Mouse (Mus musculus) heart, embryonic 10.5 days (tissue): ENCODE measurements around the gene Trio. TPM values are rescaled to one million over a fixed set of nuclear protein-coding genes. Genes with fewer than 3 reads are reported as not detected.

Experiments used
- DNase-seq: peaks from one replicate; pipeline ENCODE4 v3.0.0-alpha.2; 2017; ENCODE audit warnings: low spot score
- H3K27ac ChIP-seq: fragments of 300-500 bp; sonication (generic); 2 replicates; pipeline ENCODE4 v1.5.1; 2016; ENCODE audit warnings: mild to moderate bottlenecking
- H3K27me3 ChIP-seq: fragments of 300-500 bp; sonication (generic); 2 replicates; pipeline ENCODE4 v1.6.1; 2016; ENCODE audit warnings: mild to moderate bottlenecking; ENCODE audit not compliant: poor library complexity, insufficient read depth, severe bottlenecking
- H3K36me3 ChIP-seq: fragments of 300-500 bp; sonication (generic); 2 replicates; pipeline ENCODE4 v1.6.1; 2016; ENCODE audit warnings: mild to moderate bottlenecking, moderate library complexity
- H3K4me1 ChIP-seq: fragments of 300-500 bp; sonication (generic); 2 replicates; pipeline ENCODE4 v1.6.1; 2016; ENCODE audit warnings: mild to moderate bottlenecking
- H3K4me3 ChIP-seq: fragments of 300-500 bp; sonication (generic); 2 replicates; pipeline ENCODE4 v1.5.1; 2016; ENCODE audit warnings: mild to moderate bottlenecking, moderate library complexity
- H3K9me3 ChIP-seq: fragments of 300-500 bp; sonication (generic); 2 replicates; pipeline ENCODE4 v1.6.1; 2016; ENCODE audit warnings: mild to moderate bottlenecking, moderate library complexity
- WGBS: fragments of 180-500 bp; shearing (Covaris S2); methylation state at CpG from one replicate; pipeline ENCODE4 v1.1.7; 2016; 5-methylcytosine and 5-hydroxymethylcytosine counted together
- polyA plus RNA-seq: library from polyadenylated mRNA; unstranded; fragments of >200 nt; fragmentation: Nextera tagmentation; extraction: Ambion mirVana; gene quantifications from 2 replicates; pipeline ENCODE4 v1.2.1, GENCODE M21; 2016

Gene Trio
- polyA plus RNA-seq, result 12.7 and 22.7 TPM in 2 replicates

- H3K36me3 ChIP-seq, result no peaks in the 10 kb centered on the region
- H3K4me1 ChIP-seq, result peaks cover 46% of the 10 kb centered on the region
- H3K9me3 ChIP-seq, result no peaks in the 10 kb centered on the region
- peak within 1 kb of the TSS; percentile 93 for H3K4me3 ChIP-seq
- DNase-seq, result peak; percentile 98
- WGBS, result 11% methylated on average over 94 of the region's 94 CpGs
- peak within 1 kb of the TSS; percentile 97 for H3K27ac ChIP-seq
- no peaks in the 10 kb centered on the region for H3K27me3 ChIP-seq
Observed at GRCm38 (mm10) chr15:28025447-28026166, at the start of gene Trio. TSS of gene Trio (minus strand) at chr15:28025848.

GRCm38 (mm10) chr15:28074416-28074970 is 48.8 kb upstream of the Trio start:
- Histone ChIP-seq H3K36me3 (no peaks in the 10 kb centered on the region), H3K27ac (no peak overlapping the region), H3K27me3 (0 out of 2 replicates have a peak, but pooled peaks cover 4% of the 10 kb centered on the region), H3K4me1 (no peaks in the 10 kb centered on the region), H3K9me3 (no peaks in the 10 kb centered on the region), H3K4me3 (no peak overlapping the region)
- 80% methylated on average over 4 of the region's 4 CpGs for whole genome bisulfite sequencing
- DNase-seq, result no peak

- H3K4me3 ChIP-seq, result no peak overlapping the region; the same call in 1 of the 2 replicates
- WGBS, result 41% methylated on average over 7 of the region's 7 CpGs
- DNase-seq, result no peak
- H3K27ac ChIP-seq, result no peak overlapping the region
- H3K9me3 ChIP-seq, result no peaks in the 10 kb centered on the region
- no peaks in the 10 kb centered on the region for H3K4me1 ChIP-seq
- no peaks in the 10 kb centered on the region for H3K36me3 ChIP-seq
- H3K27me3 ChIP-seq, result 0 out of 2 replicates have a peak, but pooled peaks cover 4% of the 10 kb centered on the region
Observed at GRCm38 (mm10) chr15:28071601-28072000, 46.0 kb upstream of the Trio start.

- no peak overlapping the region for H3K27ac ChIP-seq
- H3K4me1 ChIP-seq, result no peaks in the 10 kb centered on the region
- H3K27me3 ChIP-seq, result 0 out of 2 replicates have a peak, but pooled peaks cover 4% of the 10 kb centered on the region
- no peaks in the 10 kb centered on the region for H3K9me3 ChIP-seq
- DNase-seq, result no peak
- H3K36me3 ChIP-seq, result no peaks in the 10 kb centered on the region
- peak overlapping the region; percentile 43 for H3K4me3 ChIP-seq
- WGBS, result 2% methylated on average over 12 of the region's 12 CpGs
Observed at GRCm38 (mm10) chr15:28070771-28071419, 45.2 kb upstream of the Trio start.

- 55% methylated on average over 5 of the region's 5 CpGs for WGBS
Observed at GRCm38 (mm10) chr15:28070221-28070620, 44.6 kb upstream of the Trio start.

GRCm38 (mm10) chr15:28067373-28067772 is 41.7 kb upstream of the Trio start:
- no peak for DNase-seq
- Histone ChIP-seq H3K9me3 (no peaks in the 10 kb centered on the region), H3K27ac (no peak overlapping the region), H3K4me1 (no peaks in the 10 kb centered on the region), H3K27me3 (0 out of 2 replicates have a peak, but pooled peaks cover 4% of the 10 kb centered on the region), H3K4me3 (no peak overlapping the region), H3K36me3 (no peaks in the 10 kb centered on the region)

More at GRCm38 (mm10) chr15:28070221-28070620, 44.6 kb upstream of the Trio start:
- Histone ChIP-seq H3K9me3 (no peaks in the 10 kb centered on the region), H3K4me1 (no peaks in the 10 kb centered on the region), H3K4me3 (no peak overlapping the region), H3K36me3 (no peaks in the 10 kb centered on the region), H3K27ac (no peak overlapping the region), H3K27me3 (0 out of 2 replicates have a peak, but pooled peaks cover 4% of the 10 kb centered on the region)
- no peak for DNase-seq

- Histone ChIP-seq H3K4me1 (no peaks in the 10 kb centered on the region), H3K36me3 (no peaks in the 10 kb centered on the region), H3K27me3 (0 out of 2 replicates have a peak, but pooled peaks cover under 1% of the 10 kb centered on the region), H3K9me3 (no peaks in the 10 kb centered on the region), H3K27ac (no peak overlapping the region), H3K4me3 (no peak overlapping the region)
- 78% methylated on average over 2 of the region's 2 CpGs for WGBS
- DNase-seq, result no peak
Observed at GRCm38 (mm10) chr15:28066468-28066867, 40.8 kb upstream of the Trio start.

GRCm38 (mm10) chr15:28065572-28065971 is 39.9 kb upstream of the Trio start:
- no peaks in the 10 kb centered on the region for H3K27me3 ChIP-seq
- H3K27ac ChIP-seq, result no peak overlapping the region
- DNase-seq, result no peak
- H3K4me3 ChIP-seq, result no peak overlapping the region
- H3K36me3 ChIP-seq, result no peaks in the 10 kb centered on the region
- no peaks in the 10 kb centered on the region for H3K4me1 ChIP-seq
- 73% methylated on average over 5 of the region's 5 CpGs for WGBS
- no peaks in the 10 kb centered on the region for H3K9me3 ChIP-seq

GRCm38 (mm10) chr15:28064733-28065088 is 39.1 kb upstream of the Trio start:
- Histone ChIP-seq H3K36me3 (no peaks in the 10 kb centered on the region), H3K4me1 (0 out of 2 replicates have a peak, but pooled peaks cover 3% of the 10 kb centered on the region), H3K4me3 (no peak overlapping the region), H3K27me3 (no peaks in the 10 kb centered on the region), H3K27ac (no peak overlapping the region), H3K9me3 (no peaks in the 10 kb centered on the region)
- DNase-seq, result no peak
- 76% methylated on average over 1 of the region's 1 CpGs for WGBS

GRCm38 (mm10) chr15:28064081-28064732 is 38.6 kb upstream of the Trio start:
- H3K36me3 ChIP-seq, result no peaks in the 10 kb centered on the region
- DNase-seq, result no peak
- 79% methylated on average over 13 of the region's 13 CpGs for WGBS
- no peaks in the 10 kb centered on the region for H3K9me3 ChIP-seq
- no peak overlapping the region for H3K4me3 ChIP-seq
- H3K27ac ChIP-seq, result no peak overlapping the region
- 0 out of 2 replicates have a peak, but pooled peaks cover 3% of the 10 kb centered on the region for H3K4me1 ChIP-seq
- no peaks in the 10 kb centered on the region for H3K27me3 ChIP-seq

GRCm38 (mm10) chr15:28063466-28063865 is 37.8 kb upstream of the Trio start:
- H3K4me1 ChIP-seq, result 0 out of 2 replicates have a peak, but pooled peaks cover 3% of the 10 kb centered on the region
- no peak overlapping the region for H3K4me3 ChIP-seq
- 86% methylated on average over 2 of the region's 2 CpGs for WGBS
- H3K27me3 ChIP-seq, result no peaks in the 10 kb centered on the region
- no peaks in the 10 kb centered on the region for H3K36me3 ChIP-seq
- H3K9me3 ChIP-seq, result no peaks in the 10 kb centered on the region
- no peak overlapping the region for H3K27ac ChIP-seq
- no peak for DNase-seq

- Histone ChIP-seq H3K4me1 (0 out of 2 replicates have a peak, but pooled peaks cover 3% of the 10 kb centered on the region), H3K27ac (no peak overlapping the region), H3K36me3 (no peaks in the 10 kb centered on the region), H3K4me3 (no peak overlapping the region), H3K9me3 (no peaks in the 10 kb centered on the region), H3K27me3 (no peaks in the 10 kb centered on the region)
- DNase-seq, result no peak
- WGBS, result 90% methylated on average over 3 of the region's 3 CpGs
Observed at GRCm38 (mm10) chr15:28062016-28062415, 36.4 kb upstream of the Trio start.
